Mouse (Mus musculus): Measurements from ENCODE around the gene Klhl29. TPM values are rescaled to one million over a fixed set of nuclear protein-coding genes. Genes with fewer than 3 reads are reported as not detected.

Klhl29 gene
- polyA plus RNA-seq, 1 experiment from 2014 or later: 8.5 TPM

GRCm38 (mm10) chr12:5397423-5397822, 21.9 kb upstream of the Klhl29 start:
- no peak overlapping the region for H3K4me3 ChIP-seq (ENCODE audit: low read depth, low read length)
- no peak overlapping the region for H3K27ac ChIP-seq (ENCODE audit: low read depth, low read length)
- DNase-seq (ENCODE audit: low spot score): no peak
- 79% methylated on average over 5 of the region's 5 CpGs for WGBS
- no peak overlapping the region for H3K4me2 ChIP-seq (ENCODE audit: low read length)
- H3K36me3 ChIP-seq (ENCODE audit: control insufficient read depth, insufficient read depth, low read length): no peaks in the 10 kb centered on the region
- ATAC-seq: no peak
- H3K4me1 ChIP-seq (ENCODE audit: control insufficient read depth, insufficient read depth, low read length): no peaks in the 10 kb centered on the region; the same call in 1 of the 2 replicates
- no peaks in the 10 kb centered on the region for H3K27me3 ChIP-seq (replicated peaks; ENCODE audit: control insufficient read depth, insufficient read depth, low read length)
- H3K9me3 ChIP-seq (replicated peaks; ENCODE audit: control insufficient read depth, low read length): no peaks in the 10 kb centered on the region
- no peak overlapping the region for H3K9ac ChIP-seq (ENCODE audit: low read length)

- Histone ChIP-seq H3K9me3 (replicated peaks; ENCODE audit: control insufficient read depth, low read length) (no peaks in the 10 kb centered on the region), H3K4me2 (ENCODE audit: low read length) (no peak overlapping the region), H3K27me3 (replicated peaks; ENCODE audit: control insufficient read depth, insufficient read depth, low read length) (no peaks in the 10 kb centered on the region), H3K4me3 (ENCODE audit: low read depth, low read length) (no peak overlapping the region), H3K9ac (ENCODE audit: low read length) (no peak overlapping the region), H3K4me1 (ENCODE audit: control insufficient read depth, insufficient read depth, low read length) (no peaks in the 10 kb centered on the region; the same call in 1 of the 2 replicates), H3K36me3 (ENCODE audit: control insufficient read depth, insufficient read depth, low read length) (no peaks in the 10 kb centered on the region), H3K27ac (ENCODE audit: low read depth, low read length) (no peak overlapping the region)
- 79% methylated on average over 3 of the region's 3 CpGs for WGBS
- DNase-seq (ENCODE audit: low spot score): no peak
- ATAC-seq: no peak
These were observed 19.7 kb upstream of the Klhl29 start for GRCm38 (mm10) chr12:5395188-5395587.

- Histone ChIP-seq H3K27ac (ENCODE audit: low read depth, low read length) (no peak overlapping the region), H3K4me3 (ENCODE audit: low read depth, low read length) (no peak overlapping the region), H3K36me3 (ENCODE audit: control insufficient read depth, insufficient read depth, low read length) (no peaks in the 10 kb centered on the region), H3K9me3 (replicated peaks; ENCODE audit: control insufficient read depth, low read length) (no peaks in the 10 kb centered on the region), H3K27me3 (replicated peaks; ENCODE audit: control insufficient read depth, insufficient read depth, low read length) (no peaks in the 10 kb centered on the region), H3K4me1 (ENCODE audit: control insufficient read depth, insufficient read depth, low read length) (no peaks in the 10 kb centered on the region), H3K4me2 (ENCODE audit: low read length) (no peak overlapping the region), H3K9ac (ENCODE audit: low read length) (no peak overlapping the region)
- ATAC-seq (no peak), DNase-seq (ENCODE audit: low spot score) (no peak)
- WGBS: 76% methylated on average over 1 of the region's 1 CpGs
These were observed 11.6 kb upstream of the Klhl29 start for GRCm38 (mm10) chr12:5387112-5387511.

GRCm38 (mm10) chr12:5386688-5387087, 11.2 kb upstream of the Klhl29 start:
- ATAC-seq (peak; percentile 44; the same call in 1 of the 2 replicates), DNase-seq (ENCODE audit: low spot score) (peak; percentile 45)
- no peak overlapping the region for H3K27ac ChIP-seq (ENCODE audit: low read depth, low read length)
- no peaks in the 10 kb centered on the region for H3K4me1 ChIP-seq (ENCODE audit: control insufficient read depth, insufficient read depth, low read length)
- no peaks in the 10 kb centered on the region for H3K9me3 ChIP-seq (replicated peaks; ENCODE audit: control insufficient read depth, low read length)
- no peaks in the 10 kb centered on the region for H3K27me3 ChIP-seq (replicated peaks; ENCODE audit: control insufficient read depth, insufficient read depth, low read length)
- no peak overlapping the region for H3K4me3 ChIP-seq (ENCODE audit: low read depth, low read length)
- H3K4me2 ChIP-seq (ENCODE audit: low read length): no peak overlapping the region
- no peaks in the 10 kb centered on the region for H3K36me3 ChIP-seq (ENCODE audit: control insufficient read depth, insufficient read depth, low read length)
- no peak overlapping the region for H3K9ac ChIP-seq (ENCODE audit: low read length)

GRCm38 (mm10) chr12:5381694-5382093, 6.2 kb upstream of the Klhl29 start:
- Histone ChIP-seq H3K36me3 (ENCODE audit: control insufficient read depth, insufficient read depth, low read length) (no peaks in the 10 kb centered on the region), H3K4me1 (ENCODE audit: control insufficient read depth, insufficient read depth, low read length) (no peaks in the 10 kb centered on the region; the same call in 1 of the 2 replicates), H3K9ac (ENCODE audit: low read length) (no peak overlapping the region), H3K27me3 (replicated peaks; ENCODE audit: control insufficient read depth, insufficient read depth, low read length) (0 out of 2 replicates have a peak, but pooled peaks cover 3% of the 10 kb centered on the region), H3K27ac (ENCODE audit: low read depth, low read length) (no peak overlapping the region), H3K4me2 (ENCODE audit: low read length) (no peak overlapping the region), H3K4me3 (ENCODE audit: low read depth, low read length) (no peak overlapping the region), H3K9me3 (replicated peaks; ENCODE audit: control insufficient read depth, low read length) (no peaks in the 10 kb centered on the region)
- DNase-seq (ENCODE audit: low spot score): no peak
- no peak for ATAC-seq

GRCm38 (mm10) chr12:5374684-5375615, 532 bp downstream of the Klhl29 start:
- H3K27ac ChIP-seq (ENCODE audit: low read depth, low read length): peak overlapping the region; percentile 90
- H3K4me2 ChIP-seq (ENCODE audit: low read length): peak overlapping the region; percentile 83
- H3K4me1 ChIP-seq (ENCODE audit: control insufficient read depth, insufficient read depth, low read length): peaks cover 6% of the 10 kb centered on the region
- peak; percentile 70 for DNase-seq (ENCODE audit: low spot score)
- H3K36me3 ChIP-seq (ENCODE audit: control insufficient read depth, insufficient read depth, low read length): 0 out of 2 replicates have a peak, but pooled peaks cover 4% of the 10 kb centered on the region
- H3K9me3 ChIP-seq (replicated peaks; ENCODE audit: control insufficient read depth, low read length): no peaks in the 10 kb centered on the region
- H3K9ac ChIP-seq (ENCODE audit: low read length): peak overlapping the region; percentile 93
- peak overlapping the region; percentile 92 for H3K4me3 ChIP-seq (ENCODE audit: low read depth, low read length)
- 0 out of 2 replicates have a peak, but pooled peaks cover 3% of the 10 kb centered on the region for H3K27me3 ChIP-seq (replicated peaks; ENCODE audit: control insufficient read depth, insufficient read depth, low read length)
- peak; percentile 70 for ATAC-seq
- under 1% methylated on average over 57 of the region's 84 CpGs for WGBS

- peak overlapping the region; percentile 90 for H3K27ac ChIP-seq (ENCODE audit: low read depth, low read length)
- H3K4me3 ChIP-seq (ENCODE audit: low read depth, low read length): peak overlapping the region; percentile 92
- under 1% methylated on average over 31 of the region's 31 CpGs for WGBS
- H3K9ac ChIP-seq (ENCODE audit: low read length): peak overlapping the region; percentile 93
- no peaks in the 10 kb centered on the region for H3K9me3 ChIP-seq (replicated peaks; ENCODE audit: control insufficient read depth, low read length)
- ATAC-seq (no peak), DNase-seq (ENCODE audit: low spot score) (peak; percentile 48)
- 0 out of 2 replicates have a peak, but pooled peaks cover 3% of the 10 kb centered on the region for H3K27me3 ChIP-seq (replicated peaks; ENCODE audit: control insufficient read depth, insufficient read depth, low read length)
- H3K36me3 ChIP-seq (ENCODE audit: control insufficient read depth, insufficient read depth, low read length): 0 out of 2 replicates have a peak, but pooled peaks cover 4% of the 10 kb centered on the region
- H3K4me2 ChIP-seq (ENCODE audit: low read length): peak overlapping the region; percentile 83
- peaks cover 6% of the 10 kb centered on the region for H3K4me1 ChIP-seq (ENCODE audit: control insufficient read depth, insufficient read depth, low read length)
These were observed 1.2 kb downstream of the Klhl29 start for GRCm38 (mm10) chr12:5374196-5374683.

- peak overlapping the region; percentile 90 for H3K27ac ChIP-seq (ENCODE audit: low read depth, low read length)
- ATAC-seq: no peak
- H3K9ac ChIP-seq (ENCODE audit: low read length): peak overlapping the region; percentile 93
- peak overlapping the region; percentile 83 for H3K4me2 ChIP-seq (ENCODE audit: low read length)
- H3K36me3 ChIP-seq (ENCODE audit: control insufficient read depth, insufficient read depth, low read length): 0 out of 2 replicates have a peak, but pooled peaks cover 4% of the 10 kb centered on the region
- H3K9me3 ChIP-seq (replicated peaks; ENCODE audit: control insufficient read depth, low read length): no peaks in the 10 kb centered on the region
- 0 out of 2 replicates have a peak, but pooled peaks cover 3% of the 10 kb centered on the region for H3K27me3 ChIP-seq (replicated peaks; ENCODE audit: control insufficient read depth, insufficient read depth, low read length)
- under 1% methylated on average over 42 of the region's 42 CpGs for WGBS
- peak; percentile 64 for DNase-seq (ENCODE audit: low spot score)
- peaks cover 6% of the 10 kb centered on the region for H3K4me1 ChIP-seq (ENCODE audit: control insufficient read depth, insufficient read depth, low read length)
- H3K4me3 ChIP-seq (ENCODE audit: low read depth, low read length): peak overlapping the region; percentile 92
These were observed 1.8 kb downstream of the Klhl29 start for GRCm38 (mm10) chr12:5373641-5374195.

All from forebrain, embryonic 14.5 days (tissue).